Mouse (Mus musculus): Measurements from ENCODE around the gene Gsg1l. TPM values are rescaled to one million over a fixed set of nuclear protein-coding genes. Genes with fewer than 3 reads are reported as not detected.

The Gsg1l gene
- polyA plus RNA-seq, 1 experiment, result 0.05 TPM

- no peaks in the 10 kb centered on the region for H3K27me3 ChIP-seq (ENCODE audit: control insufficient read depth, insufficient read depth, low read length)
- H3K4me3 ChIP-seq (ENCODE audit: extremely low read depth, insufficient read depth, insufficient read length), result no peak overlapping the region
- no peak for DNase-seq (ENCODE audit: low read depth in 1 of 2, low spot score in 2 of 2)
- H3K27ac ChIP-seq (ENCODE audit: insufficient read depth, low read length), result no peak overlapping the region
- 77% methylated on average over 10 of the region's 10 CpGs for WGBS
- no peaks in the 10 kb centered on the region for H3K36me3 ChIP-seq (ENCODE audit: control insufficient read depth, insufficient read depth, low read length)
- TF ChIP-seq CTCF (IDR thresholded peaks at IDR 0.05; ENCODE audit: extremely low read depth, insufficient read depth, insufficient read length, insufficient replicate concordance) (no peak), POLR2A (IDR thresholded peaks at IDR 0.05; ENCODE audit: low read depth, low read length) (no peak)
- H3K4me1 ChIP-seq (ENCODE audit: control insufficient read depth, insufficient read depth, insufficient read length), result no peaks in the 10 kb centered on the region
Measured at GRCm38 (mm10) chr7:126007132-126007910, 74.9 kb downstream of the Gsg1l start.

- no peak for DNase-seq (ENCODE audit: low read depth in 1 of 2, low spot score in 2 of 2)
- Histone ChIP-seq H3K4me3 (ENCODE audit: extremely low read depth, insufficient read depth, insufficient read length) (no peak overlapping the region), H3K36me3 (ENCODE audit: control insufficient read depth, insufficient read depth, low read length) (no peaks in the 10 kb centered on the region), H3K27me3 (ENCODE audit: control insufficient read depth, insufficient read depth, low read length) (no peaks in the 10 kb centered on the region), H3K4me1 (ENCODE audit: control insufficient read depth, insufficient read depth, insufficient read length) (no peaks in the 10 kb centered on the region), H3K27ac (ENCODE audit: insufficient read depth, low read length) (no peak overlapping the region)
- 59% methylated on average over 5 of the region's 5 CpGs for WGBS
- no peak for TF ChIP-seq POLR2A (IDR thresholded peaks at IDR 0.05; ENCODE audit: low read depth, low read length)
- no peak for TF ChIP-seq CTCF (IDR thresholded peaks at IDR 0.05; ENCODE audit: extremely low read depth, insufficient read depth, insufficient read length, insufficient replicate concordance)
Measured at GRCm38 (mm10) chr7:126005274-126005673, 76.9 kb downstream of the Gsg1l start.

- H3K27me3 ChIP-seq (ENCODE audit: control insufficient read depth, insufficient read depth, low read length), result no peaks in the 10 kb centered on the region
- H3K36me3 ChIP-seq (ENCODE audit: control insufficient read depth, insufficient read depth, low read length), result no peaks in the 10 kb centered on the region
- no peak overlapping the region for H3K4me3 ChIP-seq (ENCODE audit: extremely low read depth, insufficient read depth, insufficient read length)
- no peak for TF ChIP-seq CTCF (IDR thresholded peaks at IDR 0.05; ENCODE audit: extremely low read depth, insufficient read depth, insufficient read length, insufficient replicate concordance)
- 82% methylated on average over 5 of the region's 5 CpGs for WGBS
- no peaks in the 10 kb centered on the region for H3K4me1 ChIP-seq (ENCODE audit: control insufficient read depth, insufficient read depth, insufficient read length)
- DNase-seq (ENCODE audit: low read depth in 1 of 2, low spot score in 2 of 2), result no peak
- H3K27ac ChIP-seq (ENCODE audit: insufficient read depth, low read length), result no peak overlapping the region
Measured at GRCm38 (mm10) chr7:126001683-126002082, 80.5 kb downstream of the Gsg1l start.

DNA sequence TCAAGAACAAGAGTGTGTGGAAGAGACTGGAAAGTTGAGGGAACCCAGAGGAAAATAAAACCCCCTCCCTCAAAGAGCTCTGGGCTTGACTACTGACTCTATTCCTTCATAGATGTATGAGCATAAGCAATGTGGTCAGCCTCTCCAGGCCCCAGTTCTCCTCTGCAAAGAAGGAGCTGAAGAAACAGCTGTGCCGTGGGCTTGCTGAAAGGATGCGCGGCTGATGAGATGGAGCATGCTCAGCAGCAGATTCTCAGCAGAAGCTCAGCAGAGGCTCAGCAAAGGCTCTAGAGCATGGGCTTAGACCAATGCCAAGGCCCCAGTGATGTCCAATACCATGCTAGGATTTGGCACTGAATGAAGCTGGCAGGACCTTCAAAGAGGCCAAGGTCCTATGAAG is 82.3 kb downstream of the Gsg1l start:
- no peak overlapping the region for H3K4me3 ChIP-seq (ENCODE audit: extremely low read depth, insufficient read depth, insufficient read length)
- no peak overlapping the region for H3K27ac ChIP-seq (ENCODE audit: insufficient read depth, low read length)
- 92% methylated on average over 3 of the region's 3 CpGs for WGBS
- no peak for TF ChIP-seq CTCF (IDR thresholded peaks at IDR 0.05; ENCODE audit: extremely low read depth, insufficient read depth, insufficient read length, insufficient replicate concordance)
- TF ChIP-seq POLR2A (IDR thresholded peaks at IDR 0.05; ENCODE audit: low read depth, low read length), result no peak
- no peaks in the 10 kb centered on the region for H3K36me3 ChIP-seq (ENCODE audit: control insufficient read depth, insufficient read depth, low read length)
- DNase-seq (ENCODE audit: low read depth in 1 of 2, low spot score in 2 of 2), result no peak
- no peaks in the 10 kb centered on the region for H3K4me1 ChIP-seq (ENCODE audit: control insufficient read depth, insufficient read depth, insufficient read length)
- H3K27me3 ChIP-seq (ENCODE audit: control insufficient read depth, insufficient read depth, low read length), result no peaks in the 10 kb centered on the region

GRCm38 (mm10) chr7:125996151-125996550 is 86.1 kb downstream of the Gsg1l start:
- WGBS, result 97% methylated on average over 1 of the region's 1 CpGs
- TF ChIP-seq CTCF (IDR thresholded peaks at IDR 0.05; ENCODE audit: extremely low read depth, insufficient read depth, insufficient read length, insufficient replicate concordance), result no peak
- TF ChIP-seq POLR2A (IDR thresholded peaks at IDR 0.05; ENCODE audit: low read depth, low read length), result no peak
- Histone ChIP-seq H3K4me3 (ENCODE audit: extremely low read depth, insufficient read depth, insufficient read length) (no peak overlapping the region), H3K4me1 (ENCODE audit: control insufficient read depth, insufficient read depth, insufficient read length) (no peaks in the 10 kb centered on the region), H3K27ac (ENCODE audit: insufficient read depth, low read length) (no peak overlapping the region), H3K27me3 (ENCODE audit: control insufficient read depth, insufficient read depth, low read length) (no peaks in the 10 kb centered on the region), H3K36me3 (ENCODE audit: control insufficient read depth, insufficient read depth, low read length) (no peaks in the 10 kb centered on the region)
- no peak for DNase-seq (ENCODE audit: low read depth in 1 of 2, low spot score in 2 of 2)

- Histone ChIP-seq H3K4me1 (ENCODE audit: control insufficient read depth, insufficient read depth, insufficient read length) (no peaks in the 10 kb centered on the region), H3K27me3 (ENCODE audit: control insufficient read depth, insufficient read depth, low read length) (no peaks in the 10 kb centered on the region), H3K36me3 (ENCODE audit: control insufficient read depth, insufficient read depth, low read length) (no peaks in the 10 kb centered on the region), H3K4me3 (ENCODE audit: extremely low read depth, insufficient read depth, insufficient read length) (no peak overlapping the region), H3K27ac (ENCODE audit: insufficient read depth, low read length) (no peak overlapping the region)
- WGBS, result 71% methylated on average over 6 of the region's 6 CpGs
- TF ChIP-seq POLR2A (IDR thresholded peaks at IDR 0.05; ENCODE audit: low read depth, low read length) (no peak), CTCF (IDR thresholded peaks at IDR 0.05; ENCODE audit: extremely low read depth, insufficient read depth, insufficient read length, insufficient replicate concordance) (no peak)
- no peak for DNase-seq (ENCODE audit: low read depth in 1 of 2, low spot score in 2 of 2)
Measured at GRCm38 (mm10) chr7:125992356-125992891, 89.8 kb downstream of the Gsg1l start.

- Histone ChIP-seq H3K27ac (ENCODE audit: insufficient read depth, low read length) (no peak overlapping the region), H3K27me3 (ENCODE audit: control insufficient read depth, insufficient read depth, low read length) (no peaks in the 10 kb centered on the region), H3K4me1 (ENCODE audit: control insufficient read depth, insufficient read depth, insufficient read length) (no peaks in the 10 kb centered on the region), H3K4me3 (ENCODE audit: extremely low read depth, insufficient read depth, insufficient read length) (no peak overlapping the region), H3K36me3 (ENCODE audit: control insufficient read depth, insufficient read depth, low read length) (no peaks in the 10 kb centered on the region)
- TF ChIP-seq POLR2A (IDR thresholded peaks at IDR 0.05; ENCODE audit: low read depth, low read length), result no peak
- no peak for TF ChIP-seq CTCF (IDR thresholded peaks at IDR 0.05; ENCODE audit: extremely low read depth, insufficient read depth, insufficient read length, insufficient replicate concordance)
- 71% methylated on average over 2 of the region's 2 CpGs for WGBS
- no peak for DNase-seq (ENCODE audit: low read depth in 1 of 2, low spot score in 2 of 2)
Measured at GRCm38 (mm10) chr7:125991846-125992245, 90.4 kb downstream of the Gsg1l start.
